Mouse (Mus musculus) liver, adult 2 months (tissue): ENCODE data around the gene Scamp1. TPM values are rescaled to one million over a fixed set of nuclear protein-coding genes. Genes with fewer than 3 reads are reported as not detected.

Source experiments
- DNase-seq: peaks from one replicate; pipeline ENCODE4 v3.0.0-alpha.2; 2011; ENCODE audit warnings: low read depth, low spot score; ENCODE audit errors: extremely low read depth
- H3K27ac ChIP-seq: fragments of 200-500 bp; replicated peaks from 2 replicates; pipeline ENCODE4 v1.5.1; 2012; ENCODE audit warnings: low read depth, mild to moderate bottlenecking, control low read depth, inconsistent platforms, low read length; ENCODE audit not compliant: insufficient read depth
- H3K27me3 ChIP-seq: fragments of 200-500 bp; 2 replicates; pipeline ENCODE4 v1.6.1; 2012; ENCODE audit warnings: mild to moderate bottlenecking, moderate library complexity, low read length, inconsistent platforms; ENCODE audit not compliant: control insufficient read depth, insufficient read depth
- H3K36me3 ChIP-seq: fragments of 200-500 bp; 2 replicates; pipeline ENCODE4 v1.6.1; 2012; ENCODE audit warnings: low read length, inconsistent platforms; ENCODE audit not compliant: control insufficient read depth, insufficient read depth
- H3K4me1 ChIP-seq: fragments of 200-500 bp; 2 replicates; pipeline ENCODE4 v1.6.1; 2011; ENCODE audit warnings: low read length; ENCODE audit not compliant: control insufficient read depth, insufficient read depth
- H3K4me3 ChIP-seq: fragments of 200-500 bp; 2 replicates; pipeline ENCODE4 v1.5.1; 2011; ENCODE audit warnings: low read depth, mild to moderate bottlenecking, control low read depth, low read length, moderate library complexity; ENCODE audit not compliant: insufficient read depth
- H3K79me2 ChIP-seq: fragments of 200-500 bp; 2 replicates; pipeline ENCODE4 v1.6.1; 2012; ENCODE audit warnings: inconsistent platforms, mild to moderate bottlenecking, low read length, moderate library complexity; ENCODE audit not compliant: control insufficient read depth, insufficient read depth
- H3K9ac ChIP-seq: fragments of 200-500 bp; 2 replicates; pipeline ENCODE4 v1.6.1; 2012; ENCODE audit warnings: low read depth, mild to moderate bottlenecking, control low read depth, inconsistent platforms, low read length
- CTCF ChIP-seq: fragments of 200-500 bp; IDR thresholded peaks from 2 replicates; pipeline ENCODE4 v1.5.1; 2011; ENCODE audit warnings: low read depth, low read length, control low read depth
- POLR2A ChIP-seq: fragments of 200-500 bp; IDR thresholded peaks from 2 replicates; pipeline ENCODE4 v1.6.1; 2011; ENCODE audit warnings: low read length, control low read depth; ENCODE audit not compliant: insufficient read depth; ENCODE audit errors: extremely low read depth
- WGBS: fragments of 180-500 bp; shearing (Covaris S2); methylation state at CpG from one replicate; pipeline ENCODE4 v1.1.7; 2018; 5-methylcytosine and 5-hydroxymethylcytosine counted together
- polyA plus RNA-seq: library from polyadenylated mRNA; depleted of rRNA; stranded (reverse); fragments of >200 nt; gene quantifications from 2 replicates; pipeline ENCODE4 v1.2.3, GENCODE M21; 2012
- total RNA-seq: library from RNA; depleted of rRNA; stranded (reverse); fragments of >200 nt; gene quantifications from 2 replicates; pipeline ENCODE4 v1.2.3, GENCODE M21; 2014

Gene Scamp1
- total and polyA plus RNA-seq, 2 experiments = 15.8 to 24.3 TPM

- 95% methylated on average over 2 of the region's 2 CpGs for WGBS
- H3K9ac ChIP-seq = no peak overlapping the region
- TF ChIP-seq POLR2A = no peak
- no peak for TF ChIP-seq CTCF
- H3K36me3 ChIP-seq = peaks cover 19% of the 10 kb centered on the region
- H3K27me3 ChIP-seq = no peaks in the 10 kb centered on the region
- no peak overlapping the region for H3K4me3 ChIP-seq
- no peaks in the 10 kb centered on the region for H3K4me1 ChIP-seq
- no peaks in the 10 kb centered on the region for H3K79me2 ChIP-seq
- no peak overlapping the region for H3K27ac ChIP-seq
- DNase-seq = no peak
These were observed 73.5 kb downstream of the Scamp1 start for GRCm38 (mm10) chr13:94212179-94212578.

- Histone ChIP-seq H3K27ac (no peak overlapping the region), H3K4me1 (no peaks in the 10 kb centered on the region), H3K79me2 (no peaks in the 10 kb centered on the region), H3K9ac (no peak overlapping the region), H3K4me3 (no peak overlapping the region), H3K36me3 (peaks cover 19% of the 10 kb centered on the region), H3K27me3 (no peaks in the 10 kb centered on the region)
- DNase-seq = no peak
- TF ChIP-seq CTCF = no peak
- no peak for TF ChIP-seq POLR2A
- WGBS = 83% methylated on average over 6 of the region's 6 CpGs
These were observed 74.2 kb downstream of the Scamp1 start for GRCm38 (mm10) chr13:94211236-94212119.

- Histone ChIP-seq H3K27me3 (no peaks in the 10 kb centered on the region), H3K4me1 (no peaks in the 10 kb centered on the region)
These were observed 76.8 kb downstream of the Scamp1 start for GRCm38 (mm10) chr13:94208892-94209291.

GRCm38 (mm10) chr13:94207973-94208372 is 77.7 kb downstream of the Scamp1 start:
- Histone ChIP-seq H3K27me3 (no peaks in the 10 kb centered on the region), H3K9ac (no peak overlapping the region), H3K27ac (no peak overlapping the region), H3K4me3 (no peak overlapping the region), H3K36me3 (peaks cover 25% of the 10 kb centered on the region), H3K79me2 (no peaks in the 10 kb centered on the region), H3K4me1 (no peaks in the 10 kb centered on the region)
- TF ChIP-seq CTCF (no peak), POLR2A (no peak)
- DNase-seq = no peak
- 95% methylated on average over 16 of the region's 16 CpGs for WGBS

More at GRCm38 (mm10) chr13:94208892-94209291, 76.8 kb downstream of the Scamp1 start:
- H3K79me2 ChIP-seq = no peaks in the 10 kb centered on the region
- H3K36me3 ChIP-seq = peaks cover 23% of the 10 kb centered on the region
- H3K4me3 ChIP-seq = no peak overlapping the region
- TF ChIP-seq CTCF = peak; percentile 19; the same call in 1 of the 2 replicates
- TF ChIP-seq POLR2A = no peak
- DNase-seq = no peak
- H3K9ac ChIP-seq = no peak overlapping the region
- no peak overlapping the region for H3K27ac ChIP-seq

GRCm38 (mm10) chr13:94205234-94205633 is 80.4 kb downstream of the Scamp1 start:
- no peak overlapping the region for H3K27ac ChIP-seq
- TF ChIP-seq POLR2A (no peak), CTCF (peak; percentile 74)
- H3K4me3 ChIP-seq = no peak overlapping the region
- H3K27me3 ChIP-seq = no peaks in the 10 kb centered on the region
- no peak for DNase-seq
- H3K79me2 ChIP-seq = no peaks in the 10 kb centered on the region
- no peaks in the 10 kb centered on the region for H3K4me1 ChIP-seq
- WGBS = 38% methylated on average over 6 of the region's 6 CpGs
- no peak overlapping the region for H3K9ac ChIP-seq
- peaks cover 24% of the 10 kb centered on the region; the same call in 1 of the 2 replicates for H3K36me3 ChIP-seq

GRCm38 (mm10) chr13:94199829-94200228 is 85.8 kb downstream of the Scamp1 start:
- H3K4me3 ChIP-seq = no peak overlapping the region
- DNase-seq = no peak
- H3K79me2 ChIP-seq = no peaks in the 10 kb centered on the region
- no peak overlapping the region for H3K9ac ChIP-seq
- TF ChIP-seq CTCF (no peak), POLR2A (no peak)
- 83% methylated on average over 8 of the region's 8 CpGs for WGBS
- H3K27ac ChIP-seq = no peak overlapping the region
- no peaks in the 10 kb centered on the region for H3K27me3 ChIP-seq
- no peaks in the 10 kb centered on the region for H3K4me1 ChIP-seq
- peaks cover 16% of the 10 kb centered on the region; the same call in 1 of the 2 replicates for H3K36me3 ChIP-seq
